Mouse (Mus musculus): ENCODE data around the gene Prima1. TPM values are rescaled to one million over a fixed set of nuclear protein-coding genes. Genes with fewer than 3 reads are reported as not detected.

The Prima1 gene
- polyA plus RNA-seq, 1 experiment from 2014 or later, result 3.2 TPM

DNA sequence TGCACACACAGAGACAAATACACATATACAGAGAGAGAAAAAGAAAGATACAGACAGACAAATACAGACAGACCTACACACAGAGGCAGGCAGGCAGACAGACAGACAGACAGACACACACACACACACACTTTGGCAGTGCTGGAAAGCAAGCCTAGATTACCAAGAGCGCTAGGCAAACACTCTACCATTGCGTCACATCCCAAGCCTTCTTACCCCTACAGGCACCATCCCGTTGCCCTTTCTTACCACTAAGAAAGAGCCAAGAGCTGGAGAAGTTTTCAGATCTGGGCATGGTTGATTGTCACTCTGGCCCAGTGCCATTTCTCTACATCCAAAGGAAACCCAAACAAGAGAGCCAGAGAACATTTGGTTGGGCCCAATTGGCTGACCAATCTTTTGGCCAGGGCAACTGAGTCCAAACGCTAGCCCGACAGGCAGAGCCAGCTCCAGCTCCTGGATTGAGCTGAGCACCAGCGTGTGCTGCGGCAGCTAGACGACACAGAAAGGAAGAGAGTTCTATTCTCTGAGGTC lies 11.0 kb upstream of the Prima1 start:
- Histone ChIP-seq H3K9me3 (replicated peaks) (no peaks in the 10 kb centered on the region), H3K9ac (replicated peaks) (no peak overlapping the region), H3K36me3 (no peaks in the 10 kb centered on the region), H3K4me3 (replicated peaks) (no peak overlapping the region), H3K27me3 (replicated peaks) (0 out of 2 replicates have a peak, but pooled peaks cover 2% of the 10 kb centered on the region), H3K4me2 (no peak overlapping the region), H3K4me1 (no peaks in the 10 kb centered on the region), H3K27ac (replicated peaks) (no peak overlapping the region)
- ATAC-seq (ENCODE audit: low FRiP score), result no peak
- 89% methylated on average over 8 of the region's 8 CpGs for WGBS

DNA sequence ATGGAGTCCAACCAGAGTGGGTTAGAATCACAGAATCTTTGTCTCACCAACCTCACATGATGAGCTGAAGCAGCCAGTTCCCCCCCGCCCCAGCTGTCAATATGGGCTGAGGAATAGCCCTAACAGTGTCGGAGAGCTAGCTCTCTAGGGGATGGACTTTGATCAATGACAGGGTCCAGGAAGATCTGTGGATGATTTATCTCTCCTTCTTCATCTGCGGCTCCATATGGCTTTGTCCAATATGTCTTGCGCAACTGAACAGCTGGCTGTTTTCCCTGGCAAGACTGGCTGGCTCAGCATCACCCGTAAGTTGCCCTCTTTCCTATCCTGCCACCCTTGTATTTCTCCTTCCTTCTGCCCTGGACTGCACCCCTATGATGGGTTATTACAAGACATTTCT lies 9.2 kb upstream of the Prima1 start:
- 71% methylated on average over 5 of the region's 5 CpGs for WGBS

DNA sequence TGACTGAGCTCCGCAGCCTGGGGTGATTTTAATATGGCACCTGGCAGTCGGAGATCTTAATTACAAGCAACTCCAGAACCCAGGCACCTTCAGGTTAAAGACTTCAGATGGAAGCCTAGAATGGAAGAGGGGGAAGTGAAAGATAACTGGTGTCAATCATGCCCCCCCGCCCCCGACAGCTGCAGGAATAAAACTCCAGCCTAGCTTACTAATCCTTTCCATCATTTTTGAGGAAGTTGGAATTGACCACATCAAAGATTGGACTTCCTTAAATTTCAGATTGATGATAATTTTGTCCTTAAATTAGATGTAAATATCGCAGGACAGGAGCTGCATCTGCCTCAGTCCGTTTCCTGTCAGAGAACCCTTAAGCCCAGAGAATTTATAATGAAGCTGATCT lies 8.4 kb upstream of the Prima1 start:
- Histone ChIP-seq H3K4me1 (no peaks in the 10 kb centered on the region), H3K4me3 (replicated peaks) (no peak overlapping the region), H3K27me3 (replicated peaks) (0 out of 2 replicates have a peak, but pooled peaks cover 3% of the 10 kb centered on the region), H3K36me3 (no peaks in the 10 kb centered on the region), H3K9ac (replicated peaks) (no peak overlapping the region), H3K27ac (replicated peaks) (no peak overlapping the region), H3K4me2 (no peak overlapping the region), H3K9me3 (replicated peaks) (no peaks in the 10 kb centered on the region)
- ATAC-seq (ENCODE audit: low FRiP score), result no peak
- 90% methylated on average over 6 of the region's 6 CpGs for WGBS

More for the DNA sequence above, 9.2 kb upstream of the Prima1 start:
- H3K9ac ChIP-seq (replicated peaks), result no peak overlapping the region
- no peaks in the 10 kb centered on the region for H3K9me3 ChIP-seq (replicated peaks)
- H3K27ac ChIP-seq (replicated peaks), result no peak overlapping the region
- no peaks in the 10 kb centered on the region for H3K4me1 ChIP-seq
- 0 out of 2 replicates have a peak, but pooled peaks cover 3% of the 10 kb centered on the region for H3K27me3 ChIP-seq (replicated peaks)
- no peak overlapping the region for H3K4me2 ChIP-seq
- ATAC-seq (ENCODE audit: low FRiP score), result no peak
- no peaks in the 10 kb centered on the region for H3K36me3 ChIP-seq
- no peak overlapping the region for H3K4me3 ChIP-seq (replicated peaks)

DNA sequence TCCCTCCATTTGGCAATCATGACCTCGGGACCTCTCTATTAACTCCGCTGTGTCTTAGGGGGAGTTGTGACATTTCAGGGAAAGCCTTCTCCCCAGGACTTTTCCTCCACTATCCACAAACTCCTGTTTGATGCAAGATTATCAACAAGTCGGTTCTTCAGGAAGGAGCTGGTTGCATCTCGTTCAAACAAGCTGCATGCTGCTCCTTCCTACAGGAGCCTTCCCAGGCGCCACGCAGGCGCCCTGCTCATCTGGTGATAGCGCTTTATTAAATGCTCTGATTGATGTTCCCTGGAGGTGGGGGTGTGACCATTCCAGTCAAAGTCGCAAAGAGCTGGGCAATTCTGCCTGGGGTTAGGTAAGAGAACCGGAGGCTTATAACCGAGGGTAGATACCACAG lies 1.1 kb upstream of the Prima1 start:
- 0 out of 2 replicates have a peak, but pooled peaks have one; percentile 1 for ATAC-seq (ENCODE audit: low FRiP score)
- WGBS, result 9% methylated on average over 11 of the region's 11 CpGs
- Histone ChIP-seq H3K4me2 (peak overlapping the region; percentile 92), H3K9me3 (replicated peaks) (no peaks in the 10 kb centered on the region), H3K4me1 (peaks cover 29% of the 10 kb centered on the region), H3K4me3 (replicated peaks) (peak overlapping the region; percentile 70), H3K27me3 (replicated peaks) (peaks cover 16% of the 10 kb centered on the region; the same call in 1 of the 2 replicates), H3K36me3 (no peaks in the 10 kb centered on the region), H3K9ac (replicated peaks) (peak overlapping the region; percentile 69), H3K27ac (replicated peaks) (peak overlapping the region; percentile 78; the same call in 1 of the 2 replicates)

DNA sequence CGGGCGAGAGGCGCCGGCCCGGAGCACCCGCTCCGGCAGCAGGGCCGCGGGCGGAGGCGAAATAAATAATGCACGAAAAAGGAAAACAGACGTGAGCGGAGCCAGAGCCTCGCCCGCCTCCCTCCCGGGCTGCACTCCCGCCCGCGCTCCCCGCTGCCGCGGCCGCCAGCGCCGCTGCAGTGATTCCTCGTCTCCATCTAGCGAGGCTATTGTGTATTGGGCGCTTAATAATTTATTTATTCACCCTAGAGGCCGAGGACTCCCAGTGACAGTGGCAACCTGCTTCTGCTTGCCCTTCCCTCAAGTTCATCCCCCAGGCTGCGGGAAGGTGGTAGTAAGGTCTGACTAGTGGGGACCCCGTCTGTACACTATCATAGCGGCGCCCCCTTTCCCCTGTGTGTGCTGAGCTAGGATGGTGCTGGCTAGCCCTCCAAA lies 658 bp upstream of the Prima1 start:
- peaks cover 13% of the 10 kb centered on the region; the same call in 1 of the 2 replicates for H3K27me3 ChIP-seq (replicated peaks)

DNA sequence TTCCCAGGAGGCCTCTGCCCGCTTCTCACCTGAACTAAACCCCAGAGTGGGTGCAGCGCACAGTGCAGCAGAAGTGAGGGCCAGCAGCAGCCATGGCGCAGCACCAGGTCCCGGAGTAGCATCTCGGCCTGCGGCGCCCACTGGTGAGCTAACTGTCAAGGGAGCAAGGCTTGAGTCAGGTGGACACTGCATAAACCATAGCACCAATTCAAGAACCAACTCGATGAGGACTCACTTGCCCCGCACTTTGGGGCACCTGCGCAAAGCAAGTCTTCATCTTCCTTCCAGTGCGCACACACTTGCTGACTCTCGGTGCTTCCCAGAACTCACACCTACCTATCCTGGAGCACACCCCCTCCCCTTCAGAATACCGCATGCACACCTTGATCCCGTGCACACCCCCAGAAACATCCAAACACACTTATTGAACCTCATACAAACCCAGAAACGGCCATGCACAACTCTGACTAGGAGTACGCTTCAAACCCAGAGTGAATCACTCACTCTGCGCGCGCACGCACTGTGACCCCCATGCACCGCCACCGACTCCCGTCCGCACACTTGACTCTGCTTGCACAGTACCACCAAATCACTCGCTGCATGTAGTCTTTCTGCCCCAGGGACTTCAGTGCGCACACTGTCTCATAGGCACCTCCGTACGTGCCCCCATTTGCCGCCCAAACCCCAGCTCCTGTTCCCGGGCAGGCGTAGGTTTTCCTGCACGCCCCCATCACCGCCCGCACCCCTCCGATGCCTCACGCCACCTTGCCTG lies 453 bp downstream of the Prima1 start:
- Histone ChIP-seq H3K9ac (replicated peaks) (peak overlapping the region; percentile 69), H3K4me1 (peaks cover 29% of the 10 kb centered on the region), H3K36me3 (no peaks in the 10 kb centered on the region), H3K9me3 (replicated peaks) (no peaks in the 10 kb centered on the region), H3K4me2 (peak overlapping the region; percentile 92), H3K4me3 (replicated peaks) (peak overlapping the region; percentile 70), H3K27me3 (replicated peaks) (peaks cover 13% of the 10 kb centered on the region; the same call in 1 of the 2 replicates), H3K27ac (replicated peaks) (0 out of 2 replicates have a peak overlapping the region, but pooled peaks have one; percentile 78)
- peak; percentile 43 for ATAC-seq (ENCODE audit: low FRiP score)
- 9% methylated on average over 36 of the region's 36 CpGs for WGBS

More for the DNA sequence above, 658 bp upstream of the Prima1 start:
- Histone ChIP-seq H3K9ac (replicated peaks) (peak overlapping the region; percentile 69), H3K4me1 (peaks cover 29% of the 10 kb centered on the region), H3K4me2 (peak overlapping the region; percentile 92), H3K27ac (replicated peaks) (peak overlapping the region; percentile 78), H3K4me3 (replicated peaks) (peak overlapping the region; percentile 70), H3K9me3 (replicated peaks) (no peaks in the 10 kb centered on the region), H3K36me3 (no peaks in the 10 kb centered on the region)
- ATAC-seq (ENCODE audit: low FRiP score), result peak; percentile 82
- WGBS, result under 1% methylated on average over 26 of the region's 34 CpGs

DNA sequence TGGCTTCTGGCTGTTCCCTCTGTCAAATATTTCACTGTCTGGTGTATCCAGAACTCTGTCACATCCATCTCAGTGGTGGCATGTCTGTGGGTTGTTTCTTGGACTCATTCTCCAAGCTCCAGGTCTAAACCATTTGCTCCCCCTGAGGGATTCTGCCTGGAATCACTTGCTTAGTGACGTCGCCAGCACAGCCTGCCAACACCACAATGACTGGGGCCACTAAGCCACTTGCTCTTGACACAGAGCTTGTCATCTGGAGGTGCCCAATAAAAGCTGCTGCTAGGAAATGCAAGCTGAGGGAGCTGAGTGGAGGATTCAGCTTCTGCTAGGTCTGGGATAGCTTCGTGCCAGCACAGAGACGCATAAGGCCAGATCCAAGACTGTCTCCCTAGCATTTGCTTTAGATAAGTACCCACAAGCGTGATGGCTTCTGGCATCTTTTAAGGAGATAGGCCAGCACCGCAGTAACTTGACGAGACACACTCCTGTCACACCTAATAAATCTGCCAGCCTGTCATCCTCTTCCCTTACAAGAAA lies 3.0 kb downstream of the Prima1 start:
- no peaks in the 10 kb centered on the region for H3K9me3 ChIP-seq (replicated peaks)
- no peak overlapping the region for H3K4me2 ChIP-seq
- no peak overlapping the region for H3K4me3 ChIP-seq (replicated peaks)
- no peak for ATAC-seq (ENCODE audit: low FRiP score)
- 57% methylated on average over 7 of the region's 7 CpGs for WGBS
- no peak overlapping the region for H3K27ac ChIP-seq (replicated peaks)
- no peaks in the 10 kb centered on the region for H3K36me3 ChIP-seq
- peaks cover 29% of the 10 kb centered on the region for H3K4me1 ChIP-seq
- H3K9ac ChIP-seq (replicated peaks), result no peak overlapping the region
- peaks cover 13% of the 10 kb centered on the region; the same call in 1 of the 2 replicates for H3K27me3 ChIP-seq (replicated peaks)

DNA sequence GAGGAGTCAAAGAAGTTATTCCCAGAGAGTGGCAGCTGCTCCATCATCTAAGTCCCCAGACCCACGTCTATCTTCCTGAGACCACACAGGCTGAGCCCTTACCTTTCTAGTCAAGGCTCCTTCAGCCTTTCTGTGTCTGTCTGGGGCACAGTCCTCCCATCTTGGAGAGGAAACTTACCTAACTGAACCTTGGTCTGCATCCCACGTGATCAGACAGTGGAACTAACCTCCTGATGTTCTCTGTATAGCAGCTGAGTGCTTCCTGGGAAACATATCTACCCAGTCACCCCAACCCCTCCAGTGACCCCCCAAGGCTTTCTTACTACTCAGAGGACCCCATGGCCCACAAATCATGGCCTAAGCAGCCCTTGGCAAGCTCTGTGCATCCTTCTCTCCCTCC lies 6.1 kb downstream of the Prima1 start:
- H3K36me3 ChIP-seq, result no peaks in the 10 kb centered on the region
- 0 out of 2 replicates have a peak, but pooled peaks cover 6% of the 10 kb centered on the region for H3K4me1 ChIP-seq
- H3K9me3 ChIP-seq (replicated peaks), result no peaks in the 10 kb centered on the region
- no peak overlapping the region for H3K27ac ChIP-seq (replicated peaks)
- 80% methylated on average over 2 of the region's 2 CpGs for WGBS
- no peak overlapping the region for H3K9ac ChIP-seq (replicated peaks)
- H3K27me3 ChIP-seq (replicated peaks), result 0 out of 2 replicates have a peak, but pooled peaks cover 7% of the 10 kb centered on the region
- no peak for ATAC-seq (ENCODE audit: low FRiP score)
- H3K4me2 ChIP-seq, result no peak overlapping the region
- H3K4me3 ChIP-seq (replicated peaks), result no peak overlapping the region

DNA sequence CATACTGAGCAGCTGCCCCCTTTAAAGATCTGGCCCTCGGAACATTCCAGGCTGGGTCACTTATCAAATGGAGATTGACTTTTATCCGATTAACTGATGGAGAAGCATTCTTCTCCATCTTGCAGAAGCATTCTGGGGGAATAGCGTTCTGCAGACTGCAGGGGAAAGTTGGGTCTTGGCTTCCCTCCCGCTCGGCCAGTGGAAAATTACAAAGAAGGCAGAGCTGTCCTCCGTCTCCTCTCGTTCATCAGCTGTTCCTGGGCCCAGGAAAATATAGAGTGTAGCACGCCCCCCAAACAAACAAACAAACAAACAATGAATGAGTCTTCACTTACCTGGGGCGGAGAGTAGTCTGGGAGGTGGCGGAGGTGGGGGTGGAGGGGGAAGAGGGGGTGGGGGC lies 6.7 kb downstream of the Prima1 start:
- no peak for ATAC-seq (ENCODE audit: low FRiP score)
- H3K4me2 ChIP-seq, result no peak overlapping the region
- 0 out of 2 replicates have a peak, but pooled peaks cover 6% of the 10 kb centered on the region for H3K4me1 ChIP-seq
- H3K27me3 ChIP-seq (replicated peaks), result 0 out of 2 replicates have a peak, but pooled peaks cover under 1% of the 10 kb centered on the region
- no peaks in the 10 kb centered on the region for H3K36me3 ChIP-seq
- no peak overlapping the region for H3K9ac ChIP-seq (replicated peaks)
- H3K27ac ChIP-seq (replicated peaks), result no peak overlapping the region
- WGBS, result 78% methylated on average over 10 of the region's 10 CpGs
- H3K9me3 ChIP-seq (replicated peaks), result no peaks in the 10 kb centered on the region
- H3K4me3 ChIP-seq (replicated peaks), result no peak overlapping the region

DNA sequence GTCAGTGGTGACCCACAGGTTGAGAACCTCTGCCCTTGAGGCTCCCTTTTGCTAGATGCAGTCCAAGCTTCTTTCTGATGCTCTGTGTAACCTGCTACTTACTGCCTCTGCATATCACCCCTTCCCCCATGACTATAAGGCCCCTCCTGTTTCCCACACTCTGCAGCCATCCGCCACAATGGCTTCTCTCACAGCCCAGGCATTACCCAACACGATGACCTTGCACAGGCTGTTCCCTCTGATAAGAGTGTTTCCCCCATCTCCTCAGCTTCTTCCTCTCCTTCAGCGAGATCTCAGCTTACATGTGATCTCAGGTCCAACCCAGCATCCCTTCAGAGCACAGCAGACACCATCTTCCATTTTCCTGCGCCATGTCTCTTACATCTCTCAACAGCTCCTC lies 12.9 kb downstream of the Prima1 start:
- no peak overlapping the region for H3K4me3 ChIP-seq (replicated peaks)
- no peak overlapping the region for H3K27ac ChIP-seq (replicated peaks)
- ATAC-seq (ENCODE audit: low FRiP score), result no peak
- H3K4me2 ChIP-seq, result no peak overlapping the region
- H3K36me3 ChIP-seq, result no peaks in the 10 kb centered on the region
- no peaks in the 10 kb centered on the region for H3K9me3 ChIP-seq (replicated peaks)
- WGBS, result 89% methylated on average over 4 of the region's 4 CpGs
- no peaks in the 10 kb centered on the region for H3K4me1 ChIP-seq
- no peak overlapping the region for H3K9ac ChIP-seq (replicated peaks)
- no peaks in the 10 kb centered on the region for H3K27me3 ChIP-seq (replicated peaks)

DNA sequence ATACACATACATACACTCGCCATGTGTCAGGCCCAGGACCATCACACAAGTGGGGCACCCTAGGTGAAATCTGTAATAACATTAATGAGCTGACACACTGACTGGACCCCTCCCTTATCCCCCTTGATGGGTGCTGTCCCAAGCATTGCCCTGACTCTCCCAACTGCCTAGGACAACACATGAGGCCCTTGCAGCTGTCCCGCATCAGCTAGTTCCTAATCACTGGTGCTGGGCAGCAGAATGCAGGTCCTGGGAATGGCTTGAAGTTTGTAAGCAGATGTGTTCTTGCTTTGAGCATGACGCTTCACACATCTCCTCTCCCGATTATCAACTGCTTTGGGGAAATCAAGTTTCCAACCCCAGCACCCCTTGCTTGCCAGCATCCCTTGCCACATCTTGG lies 15.8 kb downstream of the Prima1 start:
- WGBS, result 85% methylated on average over 4 of the region's 4 CpGs
- H3K27me3 ChIP-seq (replicated peaks), result no peaks in the 10 kb centered on the region
- H3K27ac ChIP-seq (replicated peaks), result no peak overlapping the region
- no peak overlapping the region for H3K9ac ChIP-seq (replicated peaks)
- no peak for ATAC-seq (ENCODE audit: low FRiP score)
- no peaks in the 10 kb centered on the region for H3K36me3 ChIP-seq
- no peak overlapping the region for H3K4me2 ChIP-seq
- H3K4me1 ChIP-seq, result no peaks in the 10 kb centered on the region; the same call in 1 of the 2 replicates
- H3K9me3 ChIP-seq (replicated peaks), result no peaks in the 10 kb centered on the region
- no peak overlapping the region for H3K4me3 ChIP-seq (replicated peaks)
